Mouse (Mus musculus): ENCODE measurements around the gene Ccdc57. TPM values are rescaled to one million over a fixed set of nuclear protein-coding genes. Genes with fewer than 3 reads are reported as not detected.
"Not testable (repeated sequence)": the region's sequence is repeated elsewhere in the genome, so short reads cannot be mapped to it uniquely, and the experiment has no call there.

Gene Ccdc57
- total RNA-seq, 2 experiments from 2014 or later: 2.3 to 2.8 TPM

- DNase-seq: peak; percentile 91
- intact Hi-C loops (cut with DNase I; ENCODE audit: low total_unique reads): no loop called here
These were observed 132.4 kb downstream of the Ccdc57 start for GRCm38 (mm10) chr11:120800061-120800904.

GRCm38 (mm10) chr11:120799316-120799890 lies 133.3 kb downstream of the Ccdc57 start:
- intact Hi-C loops (cut with DNase I; ENCODE audit: low total_unique reads): no loop called here
- no peak for DNase-seq

DNA sequence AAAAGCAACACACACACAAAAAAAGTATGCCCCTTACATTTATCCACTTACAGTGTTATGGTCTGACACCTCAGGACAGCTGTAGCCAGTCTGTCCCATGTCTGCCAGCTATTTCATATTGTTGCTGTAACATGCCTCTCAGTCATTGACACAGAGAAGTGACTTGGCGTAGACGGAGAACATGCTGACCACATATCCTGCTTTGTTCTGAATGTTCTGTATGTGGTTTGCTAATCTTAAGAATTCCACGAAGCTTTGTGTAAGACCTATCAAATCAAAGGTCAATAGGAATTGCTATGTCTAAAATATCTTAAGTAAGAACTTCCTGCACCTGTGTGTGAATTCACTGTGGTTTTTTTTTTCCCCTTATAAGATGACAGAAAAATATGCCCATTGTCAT lies 134.4 kb downstream of the Ccdc57 start:
- no peak for DNase-seq
- intact Hi-C loops (cut with DNase I; ENCODE audit: low total_unique reads): no loop called here

- no peak for DNase-seq
- intact Hi-C loops (cut with DNase I; ENCODE audit: low total_unique reads): no loop called here
These were observed 136.1 kb downstream of the Ccdc57 start for GRCm38 (mm10) chr11:120796614-120796946.

GRCm38 (mm10) chr11:120795756-120796613 lies 136.7 kb downstream of the Ccdc57 start, which contains the start of gene Dus1l:
TSS of gene Dus1l (minus strand) at chr11:120796403.
- intact Hi-C loops (cut with DNase I; ENCODE audit: low total_unique reads): no loop called here
- DNase-seq: peak; percentile 95

DNA sequence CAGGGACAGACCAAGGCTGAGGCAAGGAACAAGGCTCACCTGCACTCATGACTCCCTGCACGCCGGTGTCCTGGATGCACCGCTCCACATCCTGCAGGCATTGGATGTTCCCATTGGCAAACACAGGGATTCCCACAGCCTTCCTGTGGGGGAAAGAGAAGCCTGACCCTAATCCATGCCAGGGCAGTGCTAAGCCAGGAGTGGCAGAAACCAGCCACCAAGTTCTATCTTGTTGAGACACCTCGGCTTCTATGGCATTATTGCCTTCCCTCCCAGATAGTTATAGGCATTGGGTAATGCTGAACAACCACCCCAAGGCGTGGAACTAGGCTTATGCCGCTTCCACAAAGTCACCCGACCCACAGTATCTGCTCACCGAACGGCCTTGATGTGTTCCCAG lies 140.0 kb downstream of the Ccdc57 start:
- intact Hi-C loops (cut with DNase I; ENCODE audit: low total_unique reads): no loop called here
- DNase-seq: no peak

DNA sequence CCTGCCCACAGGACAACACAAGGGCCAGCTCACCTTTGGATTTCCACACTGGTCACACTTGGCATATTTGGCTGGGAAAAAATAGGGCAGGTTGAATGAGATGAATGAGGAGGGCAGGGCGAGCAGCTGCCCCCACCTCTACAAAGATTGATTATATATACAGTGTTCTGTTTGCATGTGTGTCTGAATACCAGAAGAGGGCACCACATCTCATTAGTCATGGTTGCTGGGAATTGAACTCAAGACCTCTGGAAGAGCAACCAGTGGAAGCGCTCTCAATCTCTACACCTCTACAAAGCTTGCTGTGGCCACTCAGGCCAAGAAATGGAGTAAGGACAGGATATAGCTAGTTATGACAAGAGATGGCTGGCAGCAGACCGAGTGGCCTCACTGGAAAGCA lies 142.9 kb downstream of the Ccdc57 start:
- DNase-seq: no peak
- intact Hi-C loops (cut with DNase I; ENCODE audit: low total_unique reads): no loop called here

GRCm38 (mm10) chr11:120789355-120789754 lies 143.3 kb downstream of the Ccdc57 start:
- intact Hi-C loops (cut with DNase I; ENCODE audit: low total_unique reads): no loop called here
- no peak for DNase-seq

DNA sequence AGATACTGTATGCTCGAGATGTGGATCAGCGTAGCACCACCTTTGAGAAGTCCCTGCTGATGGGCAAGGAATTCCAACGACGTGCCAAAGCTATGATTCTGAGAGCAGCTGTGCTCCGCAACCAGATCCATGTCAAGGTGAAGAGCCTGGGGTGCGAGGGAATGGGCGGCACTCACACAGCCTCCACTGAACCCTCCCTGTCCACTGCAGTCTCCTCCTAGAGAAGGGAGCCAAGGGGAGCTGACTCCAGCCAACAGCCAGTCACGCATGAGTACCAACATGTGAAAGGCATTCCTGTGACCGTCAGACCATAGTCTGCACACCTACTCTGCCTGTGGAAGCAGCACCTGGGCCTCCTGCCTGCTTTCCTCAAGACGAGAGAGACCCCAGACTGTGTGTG lies 144.2 kb downstream of the Ccdc57 start:
- intact Hi-C loops (cut with DNase I; ENCODE audit: low total_unique reads); DNase-seq: not testable (repeated sequence)

DNA sequence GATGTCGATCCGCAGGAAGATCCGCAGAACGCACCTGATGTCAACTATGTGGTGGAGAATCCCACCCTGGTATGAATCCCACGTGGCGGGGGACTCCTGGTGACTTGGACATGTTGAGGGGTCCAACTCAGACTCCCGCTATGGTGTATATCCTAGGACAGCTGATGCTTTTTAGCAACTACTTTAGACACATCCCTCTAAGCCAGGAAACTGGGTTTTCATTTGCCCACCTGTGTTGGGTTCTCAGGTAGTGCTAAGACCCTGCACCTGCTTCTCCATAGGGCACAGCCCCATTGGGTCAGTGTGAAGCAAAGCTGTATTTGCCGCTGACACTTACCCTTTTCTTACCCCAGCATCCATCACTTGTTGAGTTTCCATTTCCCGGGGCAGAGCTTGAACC lies 147.5 kb downstream of the Ccdc57 start:
- DNase-seq: no peak
- intact Hi-C loops (cut with DNase I; ENCODE audit: low total_unique reads): no loop called here

DNA sequence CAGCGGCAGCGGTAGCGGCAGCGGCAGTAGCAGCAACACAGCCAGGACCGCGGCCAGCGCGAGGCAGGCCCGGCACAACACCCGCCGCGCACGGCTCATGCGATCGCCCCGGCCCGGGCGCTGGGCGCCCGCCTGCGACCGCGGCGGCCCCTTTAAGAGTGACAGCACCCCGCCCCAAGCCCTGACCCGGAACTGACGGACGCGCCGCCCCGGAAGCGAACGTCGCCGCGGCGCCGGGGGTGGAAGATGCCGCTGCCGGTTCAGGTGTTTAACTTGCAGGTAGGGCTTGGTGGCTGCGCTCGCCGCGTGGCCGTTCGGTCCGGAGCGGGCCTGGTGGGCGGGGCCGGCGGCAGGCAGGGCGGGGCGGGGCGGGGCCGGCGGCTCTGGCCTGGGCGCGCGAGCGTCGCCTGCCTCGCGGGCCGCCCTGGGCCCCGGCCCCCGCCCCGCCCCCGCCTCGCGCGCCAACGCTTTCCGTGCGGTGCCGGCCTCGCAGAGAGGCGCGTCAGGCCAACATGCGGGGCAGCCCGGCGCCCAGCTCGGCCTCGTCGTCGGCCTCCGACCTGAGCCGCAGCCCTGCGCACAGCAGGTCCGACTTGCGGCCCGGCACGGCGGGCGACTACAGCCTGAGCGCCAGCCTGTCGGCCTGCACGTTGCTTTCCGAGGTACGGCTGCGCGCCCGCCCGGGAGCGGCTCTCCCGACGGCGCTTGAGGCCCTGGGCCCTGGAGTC lies 148.4 kb downstream of the Ccdc57 start, which contains the start of the genes Rfng and Gps1:
Gene Rfng, minus strand, starts transcription at position 144 of the 728 bp plus-strand sequence.
Gene Gps1, plus strand, starts transcription at position 209 of the 728 bp plus-strand sequence.
- intact Hi-C loops (cut with DNase I; ENCODE audit: low total_unique reads): no loop called here
- peak; percentile 83 for DNase-seq

- DNase-seq: no peak
- intact Hi-C loops (cut with DNase I; ENCODE audit: low total_unique reads): no loop called here
These were observed 149.1 kb downstream of the Ccdc57 start for GRCm38 (mm10) chr11:120783426-120784063.

- intact Hi-C loops (cut with DNase I; ENCODE audit: low total_unique reads): loop anchor here (2.0 kb wide), 1 partner anchor 63 kb away; no protein-coding TSS in a partner anchor
- not testable (repeated sequence) for DNase-seq
These were observed 151.3 kb downstream of the Ccdc57 start for GRCm38 (mm10) chr11:120781361-120781760.

GRCm38 (mm10) chr11:120779876-120780275 lies 152.8 kb downstream of the Ccdc57 start:
- intact Hi-C loops (cut with DNase I; ENCODE audit: low total_unique reads): loop anchor here (2.0 kb wide), 1 partner anchor 61 kb away; no protein-coding TSS in a partner anchor
- no peak for DNase-seq

GRCm38 (mm10) chr11:120777123-120777522 lies 155.5 kb downstream of the Ccdc57 start:
- DNase-seq: no peak
- intact Hi-C loops (cut with DNase I; ENCODE audit: low total_unique reads): no loop called here
